Mouse (Mus musculus) macrophage (primary cell): ENCODE results near the gene Pum3. TPM values are rescaled to one million over a fixed set of nuclear protein-coding genes. Genes with fewer than 3 reads are reported as not detected.
"Not testable (repeated sequence)": the region's sequence is repeated elsewhere in the genome, so short reads cannot be mapped to it uniquely, and the experiment has no call there.

ENCODE experiments used
- H3K27ac ChIP-seq: fragments of 350-480 bp; formaldehyde crosslinking; 2 replicates; pipeline ENCODE4 v1.9.0; 2021
- H3K36me3 ChIP-seq: fragments of 350-480 bp; formaldehyde crosslinking; 2 replicates; pipeline ENCODE4 v1.9.0; 2021; ENCODE audit errors: inconsistent target
- H3K4me3 ChIP-seq: fragments of 350-480 bp; formaldehyde crosslinking; 2 replicates; pipeline ENCODE4 v1.9.0; 2021; ENCODE audit errors: inconsistent target
- H3K79me2 ChIP-seq: fragments of 350-480 bp; formaldehyde crosslinking; 2 replicates; pipeline ENCODE4 v1.9.0; 2021; ENCODE audit errors: inconsistent target
- WGBS: methylation state at CpG from one replicate; pipeline ENCODE4 v1.1.7; 2026; ENCODE audit warnings: inconsistent platforms; ENCODE audit not compliant: missing documents; 5-methylcytosine and 5-hydroxymethylcytosine counted together
- polyA plus RNA-seq: library from polyadenylated mRNA; stranded (reverse); fragments of 250-400 nt; gene quantifications from 3 replicates; pipeline ENCODE4 v1.2.4, GENCODE M21; 2018; ENCODE audit warnings: inconsistent platforms

Pum3 gene
- polyA plus RNA-seq, 1 experiment from 2014 or later = 157 TPM

- Histone ChIP-seq H3K79me2 (no peaks in the 10 kb centered on the region), H3K4me3 (no peak overlapping the region), H3K36me3 (peaks cover 51% of the 10 kb centered on the region), H3K27ac (no peak overlapping the region)
- 87% methylated on average over 4 of the region's 4 CpGs for WGBS
These were observed 18.9 kb downstream of the Pum3 start for GRCm38 (mm10) chr19:27410751-27411150.

GRCm38 (mm10) chr19:27409782-27410181, 19.8 kb downstream of the Pum3 start:
- H3K4me3 ChIP-seq = no peak overlapping the region
- peaks cover 41% of the 10 kb centered on the region for H3K36me3 ChIP-seq
- no peaks in the 10 kb centered on the region for H3K79me2 ChIP-seq
- H3K27ac ChIP-seq = no peak overlapping the region

GRCm38 (mm10) chr19:27409196-27409595, 20.4 kb downstream of the Pum3 start:
- 92% methylated on average over 4 of the region's 4 CpGs for WGBS
- H3K36me3 ChIP-seq = peaks cover 36% of the 10 kb centered on the region
- H3K4me3 ChIP-seq = no peak overlapping the region
- H3K27ac ChIP-seq = no peak overlapping the region
- no peaks in the 10 kb centered on the region for H3K79me2 ChIP-seq

DNA sequence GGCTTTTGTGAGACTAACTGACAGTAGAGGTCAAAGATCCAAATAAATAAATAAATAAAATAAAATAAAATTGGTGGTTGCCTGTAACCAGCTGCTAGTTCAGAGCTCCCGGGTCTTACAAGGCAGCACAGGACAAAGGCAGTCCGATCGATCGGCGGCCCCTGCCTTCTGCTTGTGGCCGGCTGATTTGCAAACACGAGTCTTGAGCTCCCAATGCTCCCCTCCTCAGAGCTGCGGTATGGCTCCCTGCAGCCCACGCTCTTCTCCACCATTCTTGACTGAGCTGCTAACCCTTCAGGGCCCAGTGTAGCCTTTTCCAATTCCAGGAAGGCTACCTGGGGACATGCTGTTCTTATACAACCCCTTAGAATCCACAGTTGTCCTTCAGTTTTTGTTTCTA, 31.8 kb downstream of the Pum3 start:
- WGBS = 95% methylated on average over 9 of the region's 9 CpGs
- Histone ChIP-seq H3K27ac (no peak overlapping the region), H3K4me3 (no peak overlapping the region), H3K79me2 (no peaks in the 10 kb centered on the region), H3K36me3 (peaks cover 65% of the 10 kb centered on the region)

DNA sequence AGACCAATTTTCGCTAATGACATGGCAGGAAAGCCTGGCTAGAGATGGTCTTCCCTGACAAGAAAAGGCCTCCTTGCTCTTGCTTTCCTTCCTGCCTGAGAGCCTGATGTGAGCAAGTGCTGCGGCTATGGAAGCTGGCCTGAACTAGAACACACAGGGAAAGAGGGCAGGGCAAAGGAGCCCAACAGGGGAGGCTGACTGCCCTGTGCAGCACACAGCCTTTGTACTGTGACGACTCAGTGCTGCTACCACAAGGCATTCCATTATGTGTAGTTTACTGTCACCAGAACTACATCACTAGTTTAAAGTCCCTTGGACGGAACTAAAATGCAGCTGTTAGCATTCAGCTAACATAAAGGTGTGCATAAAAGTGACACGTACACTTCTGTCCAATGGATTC, 32.4 kb downstream of the Pum3 start:
- Histone ChIP-seq H3K4me3 (no peak overlapping the region), H3K79me2 (no peaks in the 10 kb centered on the region), H3K27ac (no peak overlapping the region), H3K36me3 (peaks cover 67% of the 10 kb centered on the region)
- 98% methylated on average over 5 of the region's 5 CpGs for WGBS

DNA sequence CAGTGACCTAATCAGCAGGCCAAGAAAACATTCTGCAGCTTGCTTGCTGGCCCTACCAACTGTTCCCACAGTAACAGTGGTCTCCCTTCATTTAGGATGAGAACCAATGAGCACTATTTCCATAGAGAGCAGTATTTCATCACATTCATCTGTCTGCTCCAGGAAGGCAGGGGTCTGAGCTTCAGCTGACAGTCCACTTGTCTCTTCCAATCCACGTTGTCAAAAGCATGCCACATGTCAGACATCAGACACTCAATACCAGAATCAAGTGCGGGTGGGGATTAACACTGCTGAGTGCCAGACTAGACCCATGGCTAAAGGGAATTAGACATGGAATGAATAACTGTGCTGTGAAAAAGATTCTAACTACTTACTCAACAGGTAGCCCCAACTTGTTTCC, 32.9 kb downstream of the Pum3 start:
- Histone ChIP-seq H3K36me3 (peaks cover 70% of the 10 kb centered on the region), H3K27ac (no peak overlapping the region), H3K79me2 (no peaks in the 10 kb centered on the region), H3K4me3 (no peak overlapping the region)
- 94% methylated on average over 2 of the region's 2 CpGs for WGBS

DNA sequence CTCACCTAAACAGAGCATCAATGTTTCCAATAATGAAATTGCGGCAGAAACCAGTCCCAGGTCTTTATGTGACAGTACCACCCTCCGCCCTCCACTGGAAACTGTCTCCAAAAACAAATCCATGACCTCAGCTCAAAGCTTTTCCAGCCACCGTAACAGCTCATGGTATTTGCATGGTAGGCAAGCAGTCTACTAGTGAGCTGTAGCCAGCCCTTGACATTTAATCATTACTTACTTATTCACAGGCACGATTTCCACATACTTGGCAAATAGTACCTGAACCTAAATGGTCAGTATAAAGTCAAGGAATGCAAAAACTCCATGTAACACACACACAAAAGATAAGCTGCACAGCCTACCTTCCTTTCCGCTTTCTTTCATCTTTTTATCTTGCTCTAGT, 33.7 kb downstream of the Pum3 start:
- H3K36me3 ChIP-seq = peaks cover 68% of the 10 kb centered on the region
- WGBS = 98% methylated on average over 5 of the region's 5 CpGs
- no peaks in the 10 kb centered on the region for H3K79me2 ChIP-seq
- H3K4me3 ChIP-seq = no peak overlapping the region
- H3K27ac ChIP-seq = no peak overlapping the region

GRCm38 (mm10) chr19:27395481-27395880, 34.1 kb downstream of the Pum3 start:
- Histone ChIP-seq H3K4me3 (no peak overlapping the region), H3K79me2 (no peaks in the 10 kb centered on the region), H3K27ac (no peak overlapping the region), H3K36me3 (peaks cover 69% of the 10 kb centered on the region)
- WGBS = 72% methylated on average over 8 of the region's 8 CpGs

GRCm38 (mm10) chr19:27394341-27394990, 35.2 kb downstream of the Pum3 start:
- no peaks in the 10 kb centered on the region for H3K79me2 ChIP-seq
- H3K36me3 ChIP-seq = peaks cover 71% of the 10 kb centered on the region
- H3K27ac ChIP-seq = no peak overlapping the region
- no peak overlapping the region for H3K4me3 ChIP-seq
- whole genome bisulfite sequencing = 96% methylated on average over 7 of the region's 7 CpGs

DNA sequence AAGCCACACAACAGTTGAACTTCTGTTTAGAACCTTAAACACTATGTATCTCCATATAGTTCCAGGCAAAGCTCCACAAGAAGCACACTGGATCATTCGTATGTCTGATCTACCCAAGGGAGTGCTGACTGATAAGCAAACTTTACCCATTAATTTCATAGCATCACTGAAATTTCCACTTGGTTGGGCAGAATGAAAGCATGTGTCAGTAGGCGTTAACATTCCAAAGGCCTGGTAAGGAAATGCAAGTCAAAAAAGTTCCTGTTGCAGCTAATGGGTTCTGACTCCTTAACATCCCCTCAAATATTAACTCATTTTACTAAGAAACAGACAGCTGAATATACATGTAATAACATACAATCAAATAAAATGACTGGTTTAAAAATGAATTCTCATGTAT, 37.2 kb downstream of the Pum3 start:
- WGBS = 100% methylated on average over 1 of the region's 2 CpGs
- H3K36me3 ChIP-seq = peaks cover 54% of the 10 kb centered on the region
- H3K4me3 ChIP-seq = no peak overlapping the region
- H3K27ac ChIP-seq = no peak overlapping the region
- H3K79me2 ChIP-seq = no peaks in the 10 kb centered on the region

- no peak overlapping the region for H3K27ac ChIP-seq
- WGBS = 94% methylated on average over 2 of the region's 2 CpGs
- no peak overlapping the region for H3K4me3 ChIP-seq
- no peaks in the 10 kb centered on the region for H3K79me2 ChIP-seq
- peaks cover 46% of the 10 kb centered on the region for H3K36me3 ChIP-seq
These were observed 38.3 kb downstream of the Pum3 start for GRCm38 (mm10) chr19:27391344-27391743.

DNA sequence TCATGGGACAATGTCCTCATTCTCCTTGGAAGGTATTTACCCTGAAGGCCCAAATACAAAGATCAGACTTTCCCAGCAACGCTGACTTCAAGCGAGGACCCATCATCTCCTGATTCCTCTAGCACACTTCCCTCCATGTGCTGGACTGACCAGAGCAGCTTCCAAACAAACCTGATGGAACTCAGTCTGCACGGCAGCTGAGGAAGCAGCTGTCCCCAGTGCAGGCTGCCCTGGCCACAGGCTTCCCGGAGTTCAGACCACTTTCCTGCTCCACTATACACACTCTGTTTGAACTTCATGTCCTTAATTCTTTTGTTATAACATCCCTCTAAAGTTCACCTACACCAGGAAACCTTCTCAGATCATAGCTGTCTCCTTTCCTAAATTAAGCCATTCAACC, 40.1 kb downstream of the Pum3 start:
- WGBS = 93% methylated on average over 4 of the region's 4 CpGs
- H3K79me2 ChIP-seq, H3K27ac ChIP-seq, H3K4me3 ChIP-seq: not testable (repeated sequence)
- peaks cover 46% of the 10 kb centered on the region for H3K36me3 ChIP-seq

DNA sequence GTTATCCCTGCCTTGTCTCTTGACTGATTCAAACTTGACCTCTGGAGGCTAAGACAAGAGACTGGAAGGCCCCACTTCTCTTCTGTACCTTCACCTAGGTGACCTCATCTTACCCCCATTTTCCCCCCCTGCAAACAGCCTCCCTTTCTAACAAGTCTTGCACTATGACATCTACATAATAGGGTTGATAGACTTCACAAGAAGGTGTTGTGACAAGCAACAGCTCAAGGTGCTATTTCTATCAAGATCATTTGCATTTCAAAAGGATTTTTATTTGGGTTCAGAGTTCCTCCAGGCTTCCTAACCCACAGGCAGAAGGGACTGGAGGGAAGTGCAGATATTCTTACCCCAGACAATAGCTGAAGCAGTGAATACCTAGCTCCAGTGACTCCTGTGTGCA, 44.3 kb downstream of the Pum3 start:
- no peak overlapping the region for H3K4me3 ChIP-seq
- peaks cover 20% of the 10 kb centered on the region; the same call in 1 of the 2 replicates for H3K36me3 ChIP-seq
- no peaks in the 10 kb centered on the region for H3K79me2 ChIP-seq
- H3K27ac ChIP-seq = no peak overlapping the region

DNA sequence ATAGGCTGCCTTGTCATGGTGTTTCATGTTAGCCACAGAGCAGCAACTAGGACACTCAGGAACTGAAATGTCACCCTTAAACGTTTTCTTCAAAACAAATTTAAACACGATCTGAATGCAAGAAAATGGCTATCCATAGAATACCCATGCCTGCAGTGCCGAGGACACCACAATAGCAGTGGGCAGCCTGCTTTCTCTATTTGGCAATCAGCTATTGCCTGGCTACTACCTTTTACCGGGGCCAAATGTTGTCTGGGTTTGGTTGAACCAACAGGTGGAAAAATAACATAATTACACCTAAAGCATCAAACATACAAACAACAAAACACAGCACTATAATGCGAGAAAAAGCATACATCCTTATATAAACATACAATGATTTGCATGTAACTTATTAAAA, 46.4 kb downstream of the Pum3 start:
- 83% methylated on average over 5 of the region's 5 CpGs for WGBS
- no peak overlapping the region for H3K4me3 ChIP-seq
- no peaks in the 10 kb centered on the region for H3K79me2 ChIP-seq
- H3K36me3 ChIP-seq = peaks cover 11% of the 10 kb centered on the region; the same call in 1 of the 2 replicates
- H3K27ac ChIP-seq = no peak overlapping the region

DNA sequence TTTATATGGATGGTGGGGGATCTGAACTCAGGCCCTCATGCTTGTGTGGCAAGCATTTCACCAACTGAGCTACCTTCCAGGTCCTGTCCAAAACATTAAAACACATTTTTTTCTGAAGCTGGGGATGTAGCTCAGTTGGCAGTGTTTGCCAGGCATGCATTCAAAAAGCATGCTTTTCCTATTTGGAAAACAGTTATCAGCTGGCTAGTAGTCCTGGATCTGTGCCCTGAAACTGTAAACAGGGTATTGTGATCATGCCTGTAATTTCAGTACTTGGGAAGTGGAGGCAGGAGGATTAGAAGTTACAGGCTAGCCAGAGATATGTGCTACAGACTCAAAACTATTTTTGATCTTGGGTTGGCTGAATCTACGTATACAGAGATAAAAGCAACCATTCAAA, 47.5 kb downstream of the Pum3 start:
- no peak overlapping the region for H3K4me3 ChIP-seq
- WGBS = 100% methylated on average over 1 of the region's 1 CpGs
- no peak overlapping the region for H3K27ac ChIP-seq
- H3K79me2 ChIP-seq = no peaks in the 10 kb centered on the region
- H3K36me3 ChIP-seq = peaks cover 11% of the 10 kb centered on the region; the same call in 1 of the 2 replicates

DNA sequence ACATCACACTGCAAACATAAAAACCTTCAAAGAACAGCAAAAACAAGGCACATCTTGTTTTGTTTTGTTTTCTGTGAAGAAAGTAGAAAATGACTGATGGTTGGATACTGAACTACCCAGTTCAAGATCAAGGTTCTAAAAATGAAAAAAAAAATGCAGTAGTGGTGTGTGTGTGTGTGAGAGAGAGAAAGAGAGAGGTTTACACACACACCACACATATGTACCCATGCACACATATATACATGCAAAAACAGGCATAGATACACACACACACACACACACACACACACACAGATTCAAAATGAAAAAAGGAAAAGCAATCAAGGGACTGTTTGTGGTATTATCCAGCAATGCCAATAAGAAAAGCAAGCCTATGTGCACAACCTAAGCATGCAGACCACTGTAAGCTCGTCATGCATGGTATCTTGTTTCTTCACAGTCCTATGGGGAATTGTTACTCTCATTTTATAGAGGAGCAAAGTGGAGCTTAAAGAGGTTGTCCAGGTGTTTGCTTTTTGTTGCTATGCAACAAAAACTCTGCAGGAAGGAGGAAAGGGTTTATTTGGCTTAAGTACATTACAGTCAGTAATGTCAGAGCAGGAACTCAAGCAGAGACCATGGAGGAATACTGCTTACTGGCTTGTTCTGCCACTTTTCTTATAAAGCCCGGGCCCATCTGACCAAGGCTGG, 49.8 kb downstream of the Pum3 start:
- no peaks in the 10 kb centered on the region for H3K36me3 ChIP-seq
- no peaks in the 10 kb centered on the region for H3K79me2 ChIP-seq
- 79% methylated on average over 2 of the region's 2 CpGs for WGBS
- no peak overlapping the region for H3K4me3 ChIP-seq
- no peak overlapping the region for H3K27ac ChIP-seq
